Mouse (Mus musculus): ENCODE data around the gene Nt5dc3. TPM values are rescaled to one million over a fixed set of nuclear protein-coding genes. Genes with fewer than 3 reads are reported as not detected.

The Nt5dc3 gene
- polyA plus RNA-seq, 1 experiment = 3.2 TPM

- WGBS = 78% methylated on average over 4 of the region's 4 CpGs
- no peak for DNase-seq (ENCODE audit: low read depth, low spot score)
Measured at GRCm38 (mm10) chr10:86860396-86860795, 81.6 kb downstream of the Nt5dc3 start.

DNA sequence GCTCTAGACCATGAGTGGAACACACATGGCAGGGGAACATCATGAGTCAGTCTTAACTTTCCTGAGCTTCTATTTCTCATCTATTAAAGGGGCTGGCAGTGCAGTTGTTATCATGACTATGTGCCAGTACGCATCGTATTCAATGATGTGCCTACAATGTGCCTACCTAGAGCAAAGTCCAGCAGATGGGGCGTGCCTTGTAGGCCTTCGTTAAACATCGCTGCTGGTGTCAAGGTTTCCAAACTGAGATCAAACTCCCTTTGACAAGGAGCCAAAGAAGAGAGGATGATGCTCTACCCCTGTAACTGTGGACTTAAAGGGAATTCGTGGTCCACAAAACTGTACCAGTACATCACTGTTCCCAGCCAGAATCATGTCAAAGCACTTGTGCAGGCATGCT is 83.7 kb downstream of the Nt5dc3 start:
- WGBS = 40% methylated on average over 6 of the region's 6 CpGs

DNA sequence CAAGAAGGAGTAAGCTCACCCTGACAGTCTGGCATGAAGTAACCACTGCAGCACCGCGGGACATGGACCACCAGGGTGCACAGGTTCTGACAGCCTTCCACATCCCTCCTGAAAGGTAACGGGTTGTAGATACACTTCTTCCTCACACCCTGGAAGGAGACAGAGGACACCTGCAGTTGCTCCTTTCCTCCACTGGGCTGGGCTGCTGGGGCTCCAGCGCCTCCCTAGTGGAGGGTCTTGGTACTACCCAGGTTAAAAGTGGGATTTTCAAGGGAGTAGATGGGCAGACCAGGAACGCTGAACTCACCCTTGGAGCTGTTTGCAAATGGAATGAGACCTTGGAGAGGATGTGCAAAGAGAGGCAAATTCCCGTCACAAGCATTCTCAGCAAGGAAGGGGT is 84.6 kb downstream of the Nt5dc3 start:
- no peak for DNase-seq (ENCODE audit: low read depth, low spot score)
- 88% methylated on average over 6 of the region's 6 CpGs for WGBS

More for the DNA sequence above, 83.7 kb downstream of the Nt5dc3 start:
- no peak for DNase-seq (ENCODE audit: low read depth, low spot score)

- 41% methylated on average over 7 of the region's 7 CpGs for WGBS
- no peak for DNase-seq (ENCODE audit: low read depth, low spot score)
Measured at GRCm38 (mm10) chr10:86872121-86872520, 93.3 kb downstream of the Nt5dc3 start.

- WGBS = 39% methylated on average over 5 of the region's 5 CpGs
- no peak for DNase-seq (ENCODE audit: low read depth, low spot score)
Measured at GRCm38 (mm10) chr10:86872591-86872990, 93.8 kb downstream of the Nt5dc3 start.

DNA sequence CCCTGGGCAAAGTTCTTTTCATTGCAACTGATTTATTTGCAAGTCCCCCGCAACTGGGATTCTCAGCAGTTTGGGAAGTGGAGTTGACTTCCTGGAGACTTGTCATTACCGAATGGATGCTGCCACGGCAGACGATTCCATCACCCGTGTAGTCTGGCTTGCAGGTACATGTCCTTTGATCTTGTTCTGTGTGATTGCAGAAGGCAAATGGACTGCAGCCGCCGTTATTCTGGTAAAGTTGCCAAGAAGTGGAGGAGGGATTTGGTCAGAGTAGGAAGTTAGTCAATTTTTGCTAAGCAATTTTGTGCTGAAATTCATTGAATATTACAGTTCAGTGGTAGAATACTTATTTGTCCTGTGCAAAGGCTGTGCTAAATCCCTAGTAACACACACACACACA is 99.9 kb downstream of the Nt5dc3 start:
- 29% methylated on average over 7 of the region's 7 CpGs for WGBS
- DNase-seq (ENCODE audit: low read depth, low spot score) = no peak

DNA sequence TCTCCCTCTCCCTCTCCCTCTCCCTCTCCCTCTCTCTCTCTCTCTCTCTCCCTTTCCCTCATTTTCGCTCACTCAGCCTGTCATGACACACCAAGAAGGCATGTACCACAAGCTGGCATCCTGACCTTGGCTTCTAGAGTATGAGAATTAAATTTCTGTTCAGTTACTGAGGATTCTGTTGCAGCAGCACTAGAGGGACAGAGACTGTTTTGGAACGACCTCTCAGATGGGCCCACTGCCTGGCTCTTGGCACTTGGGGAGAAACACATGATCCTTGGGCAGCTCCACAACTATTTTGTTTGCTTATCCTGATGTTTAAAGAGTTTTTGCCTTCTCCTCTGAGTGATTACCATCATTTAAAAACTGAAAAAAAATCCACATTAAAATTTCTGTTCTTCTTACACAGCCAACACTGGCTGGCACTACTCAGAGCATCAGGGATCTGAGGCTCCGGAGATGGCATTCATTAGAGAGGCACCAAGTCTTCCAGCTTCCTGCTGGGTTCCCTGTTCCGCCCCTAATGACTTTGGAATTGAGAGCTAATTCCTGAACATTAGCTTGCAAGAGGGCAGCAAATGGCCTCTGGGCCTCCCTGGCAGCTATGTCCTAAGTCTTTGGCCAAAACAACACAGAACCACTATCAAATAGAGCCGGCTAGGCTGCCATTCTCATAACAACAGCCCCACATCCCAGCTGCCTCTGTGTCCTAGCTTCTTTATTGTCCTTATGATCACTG is 101.4 kb downstream of the Nt5dc3 start:
- DNase-seq (ENCODE audit: low read depth, low spot score) = no peak
- WGBS = 67% methylated on average over 5 of the region's 5 CpGs

- no peak for DNase-seq (ENCODE audit: low read depth, low spot score)
Measured at GRCm38 (mm10) chr10:86881448-86881847, 102.6 kb downstream of the Nt5dc3 start.

DNA sequence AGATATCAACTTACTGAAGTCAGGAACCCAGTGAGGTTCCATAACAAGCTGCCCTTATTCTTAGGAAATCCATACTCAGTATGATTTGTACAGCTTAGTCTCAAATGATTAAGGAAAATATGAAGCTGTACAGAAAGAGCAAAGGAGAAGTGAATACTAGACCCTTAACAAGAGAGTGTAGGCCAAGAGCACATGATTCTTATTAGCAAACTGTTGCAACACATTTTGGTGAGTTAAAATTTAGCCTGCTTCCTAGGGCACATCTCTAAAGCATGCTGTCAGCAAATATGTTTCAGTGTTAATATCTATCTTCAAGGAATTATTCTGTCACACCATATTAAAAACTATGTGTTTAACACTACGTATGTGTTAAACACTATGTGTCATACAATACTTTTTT is 107.6 kb downstream of the Nt5dc3 start:
- DNase-seq (ENCODE audit: low read depth, low spot score) = no peak
- WGBS = 96% methylated on average over 1 of the region's 1 CpGs

Other genes with a start within 250 kb of the Nt5dc3 start
- 93.0 and 94.2 TPM in 2 replicates for gene Hsp90b1, start 73.5 kb upstream of the Nt5dc3 start, polyA plus RNA-seq (2012; rRNA removed)
- gene Ttc41, start 73.2 kb upstream of the Nt5dc3 start, polyA plus RNA-seq (2012; rRNA removed) = 0.74 and 1.5 TPM in 2 replicates
- not detected in 2 replicates for gene Gm49358, start 15.0 kb upstream of the Nt5dc3 start, polyA plus RNA-seq (2012; rRNA removed)
- 0.57 and 1.4 TPM in 2 replicates for gene Stab2, start 229.0 kb downstream of the Nt5dc3 start, polyA plus RNA-seq (2012; rRNA removed)

Data from large intestine, adult 2 months (tissue).